Mouse (Mus musculus): Measurements from ENCODE around the gene Gpr152. TPM values are rescaled to one million over a fixed set of nuclear protein-coding genes. Genes with fewer than 3 reads are reported as not detected.
"Not testable (repeated sequence)": the region's sequence is repeated elsewhere in the genome, so short reads cannot be mapped to it uniquely, and the experiment has no call there.

Gene Gpr152
- polyA plus RNA-seq, 1 experiment from 2014 or later: not detected

DNA sequence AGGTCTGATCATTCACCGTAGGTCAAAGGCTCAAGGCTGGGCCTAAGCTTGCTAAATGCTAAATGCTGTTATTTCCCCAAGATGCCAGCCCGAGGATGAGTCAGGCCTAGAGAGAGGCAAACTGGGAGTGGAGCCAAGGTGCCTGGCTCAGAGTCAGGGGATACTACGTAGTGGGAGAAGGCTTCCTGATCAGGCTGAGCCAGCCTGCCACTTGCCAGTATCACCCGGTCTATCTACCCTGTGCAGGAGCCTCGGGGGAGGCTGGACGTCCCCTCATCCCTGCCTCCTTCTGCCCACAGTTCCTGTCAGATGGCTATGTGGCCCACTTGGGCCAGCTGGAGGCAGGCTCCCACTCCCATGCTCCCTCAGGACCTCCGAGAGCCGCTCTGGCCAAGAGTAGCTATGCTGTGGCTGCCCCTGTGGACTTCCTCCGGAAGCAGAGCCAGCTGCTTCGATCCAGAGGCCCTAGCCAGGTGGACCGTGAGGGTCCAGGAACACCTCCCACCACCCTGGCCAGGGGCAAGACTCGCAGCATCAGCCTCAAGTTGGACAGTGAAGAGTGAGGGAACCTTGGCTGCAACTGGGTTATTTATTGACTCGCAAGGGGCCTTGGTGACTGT, 26.3 kb upstream of the Gpr152 start:
- WGBS: 85% methylated on average over 13 of the region's 13 CpGs
- Histone ChIP-seq H3K27ac (no peak overlapping the region), H3K4me2 (no peak overlapping the region), H3K36me3 (peaks cover 67% of the 10 kb centered on the region), H3K9ac (peak overlapping the region; percentile 46; the same call in 1 of the 2 replicates), H3K9me3 (no peaks in the 10 kb centered on the region), H3K4me3 (no peak overlapping the region), H3K4me1 (no peaks in the 10 kb centered on the region), H3K27me3 (no peaks in the 10 kb centered on the region)
- ATAC-seq (ENCODE audit: insufficient number of reproducible peaks, insufficient read depth, low FRiP score, low TSS enrichment, low read depth): no peak

DNA sequence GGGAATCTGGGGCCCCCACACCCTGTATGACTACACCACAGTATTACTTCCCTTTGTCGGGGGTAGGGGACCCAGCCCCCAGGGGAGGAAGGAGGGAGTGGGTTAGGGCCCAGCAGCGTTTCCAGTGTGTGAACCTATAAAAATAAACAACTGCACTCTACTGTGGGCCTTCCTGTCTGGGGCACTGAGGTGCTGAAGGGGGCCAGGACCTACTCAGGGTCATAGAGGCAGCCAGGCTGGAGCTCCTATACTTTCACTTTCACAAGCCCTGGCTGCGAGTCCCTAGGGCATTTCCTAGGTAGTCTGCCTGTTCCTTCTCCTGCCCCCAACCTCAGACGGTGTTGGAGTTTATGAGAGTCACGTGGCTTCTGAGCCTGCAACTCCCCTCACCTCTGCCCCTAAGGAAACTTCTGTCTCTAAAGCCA, 25.8 kb upstream of the Gpr152 start:
- peaks cover 67% of the 10 kb centered on the region for H3K36me3 ChIP-seq
- ATAC-seq (ENCODE audit: insufficient number of reproducible peaks, insufficient read depth, low FRiP score, low TSS enrichment, low read depth): no peak
- H3K4me1 ChIP-seq: no peaks in the 10 kb centered on the region
- H3K27ac ChIP-seq: no peak overlapping the region
- H3K27me3 ChIP-seq: no peaks in the 10 kb centered on the region
- no peak overlapping the region for H3K4me3 ChIP-seq
- H3K9me3 ChIP-seq: no peaks in the 10 kb centered on the region
- no peak overlapping the region for H3K4me2 ChIP-seq
- no peak overlapping the region for H3K9ac ChIP-seq
- 68% methylated on average over 5 of the region's 5 CpGs for WGBS

DNA sequence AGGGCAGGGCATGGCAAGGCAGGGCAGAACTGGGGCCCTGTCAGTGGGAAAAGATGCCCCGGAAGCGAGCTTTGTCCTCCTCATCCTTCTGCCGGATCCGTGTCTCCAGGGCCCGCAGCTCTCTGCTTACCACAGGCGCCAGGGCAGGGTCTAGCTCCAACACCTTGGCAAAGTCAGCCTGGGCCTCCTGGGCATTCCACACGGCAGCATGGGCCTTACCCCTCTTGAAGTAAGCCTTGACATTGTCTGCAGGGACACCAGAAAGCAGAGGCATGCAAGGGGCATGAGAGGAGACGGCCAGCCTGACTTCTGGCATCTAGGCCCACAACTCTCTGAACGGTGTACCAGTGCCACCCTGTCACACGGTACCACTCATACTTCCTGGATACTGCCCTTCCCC, 25.0 kb upstream of the Gpr152 start:
- ATAC-seq (ENCODE audit: insufficient number of reproducible peaks, insufficient read depth, low FRiP score, low TSS enrichment, low read depth): no peak
- no peak overlapping the region for H3K4me2 ChIP-seq
- H3K9me3 ChIP-seq: no peaks in the 10 kb centered on the region
- no peak overlapping the region for H3K27ac ChIP-seq
- 89% methylated on average over 10 of the region's 10 CpGs for WGBS
- H3K36me3 ChIP-seq: peaks cover 67% of the 10 kb centered on the region
- no peaks in the 10 kb centered on the region for H3K27me3 ChIP-seq
- H3K4me1 ChIP-seq: peaks cover under 1% of the 10 kb centered on the region; the same call in 1 of the 2 replicates
- H3K9ac ChIP-seq: no peak overlapping the region
- H3K4me3 ChIP-seq: no peak overlapping the region

DNA sequence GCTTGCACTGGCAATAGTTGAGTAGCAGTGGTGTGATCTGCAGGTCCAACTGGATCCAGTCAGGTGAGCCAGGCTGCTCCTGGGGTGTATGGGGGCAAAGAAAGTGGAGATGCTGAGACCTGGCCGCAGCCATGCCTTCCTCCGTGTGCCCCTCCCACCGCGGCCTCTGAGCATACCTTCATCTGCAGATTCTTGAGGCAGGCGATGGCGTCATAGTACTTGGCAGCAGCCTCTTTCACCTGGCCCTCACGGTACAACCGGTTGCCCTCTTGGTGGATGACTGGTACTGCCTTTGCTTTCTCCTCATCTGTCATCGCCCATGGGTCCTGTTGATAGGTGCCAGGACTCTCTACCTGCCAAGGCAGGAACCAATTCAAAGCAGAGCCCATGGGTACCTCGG, 24.4 kb upstream of the Gpr152 start:
- Histone ChIP-seq H3K27ac (no peak overlapping the region), H3K27me3 (no peaks in the 10 kb centered on the region), H3K4me2 (no peak overlapping the region), H3K4me3 (no peak overlapping the region), H3K9ac (no peak overlapping the region), H3K4me1 (peaks cover 7% of the 10 kb centered on the region), H3K36me3 (peaks cover 67% of the 10 kb centered on the region), H3K9me3 (no peaks in the 10 kb centered on the region)
- WGBS: 94% methylated on average over 10 of the region's 10 CpGs
- no peak for ATAC-seq (ENCODE audit: insufficient number of reproducible peaks, insufficient read depth, low FRiP score, low TSS enrichment, low read depth)

DNA sequence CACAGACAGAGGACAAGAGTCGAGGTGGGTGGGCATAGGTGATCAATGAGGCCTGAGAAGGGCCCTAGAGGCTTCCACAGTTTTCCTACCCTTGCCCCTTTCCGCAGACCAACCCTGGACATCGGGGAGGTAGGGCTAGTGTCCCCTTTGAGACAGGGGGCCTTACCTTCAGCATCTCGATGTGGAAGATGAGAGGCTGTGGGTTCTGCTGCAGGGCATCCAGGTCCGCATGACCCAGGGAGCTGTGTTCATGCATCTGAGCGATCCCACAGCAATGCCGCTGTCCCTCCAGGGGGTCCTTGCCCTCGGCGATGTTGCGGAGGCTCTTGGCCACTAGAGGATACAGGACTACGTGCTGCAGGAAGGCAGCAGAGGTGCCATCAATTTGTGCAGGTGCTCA, 23.8 kb upstream of the Gpr152 start:
- H3K4me2 ChIP-seq: no peak overlapping the region
- no peaks in the 10 kb centered on the region for H3K9me3 ChIP-seq
- no peak overlapping the region for H3K4me3 ChIP-seq
- H3K36me3 ChIP-seq: peaks cover 67% of the 10 kb centered on the region
- 84% methylated on average over 11 of the region's 11 CpGs for WGBS
- no peaks in the 10 kb centered on the region for H3K27me3 ChIP-seq
- no peak for ATAC-seq (ENCODE audit: insufficient number of reproducible peaks, insufficient read depth, low FRiP score, low TSS enrichment, low read depth)
- peaks cover 13% of the 10 kb centered on the region for H3K4me1 ChIP-seq
- H3K27ac ChIP-seq: no peak overlapping the region
- H3K9ac ChIP-seq: no peak overlapping the region

DNA sequence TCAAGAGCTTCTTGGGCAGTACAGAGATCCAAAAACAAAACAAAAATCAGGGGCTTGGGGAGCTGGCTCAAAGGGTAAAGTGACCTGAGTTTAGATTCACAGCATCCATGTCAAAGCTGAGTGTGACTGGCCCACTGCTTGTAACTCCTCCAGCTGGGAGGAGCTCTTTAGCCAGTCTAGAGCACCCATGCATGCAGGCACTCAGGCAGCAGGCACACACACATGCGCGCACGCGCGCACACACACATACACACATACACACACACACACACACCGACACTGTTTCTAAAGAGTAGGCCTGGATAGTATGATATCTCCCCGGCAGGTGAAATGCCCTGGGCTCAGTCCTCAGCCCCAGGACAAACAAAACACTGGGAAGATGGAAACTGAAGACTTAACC, 22.6 kb upstream of the Gpr152 start:
- no peak overlapping the region for H3K27ac ChIP-seq
- H3K4me2 ChIP-seq: no peak overlapping the region
- H3K27me3 ChIP-seq: no peaks in the 10 kb centered on the region
- no peaks in the 10 kb centered on the region for H3K9me3 ChIP-seq
- 94% methylated on average over 7 of the region's 7 CpGs for WGBS
- H3K36me3 ChIP-seq: peaks cover 60% of the 10 kb centered on the region
- ATAC-seq (ENCODE audit: insufficient number of reproducible peaks, insufficient read depth, low FRiP score, low TSS enrichment, low read depth): no peak
- peaks cover 16% of the 10 kb centered on the region for H3K4me1 ChIP-seq
- H3K4me3 ChIP-seq: no peak overlapping the region
- H3K9ac ChIP-seq: no peak overlapping the region

DNA sequence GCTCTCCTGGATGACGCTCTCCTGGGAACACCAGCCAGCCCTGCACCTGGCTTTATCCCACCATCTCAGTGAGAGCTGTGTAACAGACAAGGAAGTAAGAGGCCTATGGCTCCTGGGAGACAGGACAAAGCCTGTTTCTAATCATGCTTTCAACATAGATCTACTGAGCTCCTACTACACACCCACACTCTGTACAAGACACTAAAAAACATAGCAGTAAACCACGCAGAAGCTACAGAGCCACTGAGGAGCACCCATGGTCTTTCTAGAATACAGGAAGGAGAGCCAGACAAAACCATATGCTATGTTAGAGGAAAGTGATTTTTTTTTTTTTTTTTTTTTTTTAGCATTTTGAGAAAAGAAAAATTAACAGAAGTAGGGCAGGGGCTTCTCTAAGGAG, 21.2 kb upstream of the Gpr152 start:
- peaks cover 46% of the 10 kb centered on the region for H3K36me3 ChIP-seq
- no peak overlapping the region for H3K4me3 ChIP-seq
- no peak overlapping the region for H3K27ac ChIP-seq
- H3K27me3 ChIP-seq: no peaks in the 10 kb centered on the region
- ATAC-seq (ENCODE audit: insufficient number of reproducible peaks, insufficient read depth, low FRiP score, low TSS enrichment, low read depth): no peak
- peaks cover 16% of the 10 kb centered on the region for H3K4me1 ChIP-seq
- H3K9me3 ChIP-seq: no peaks in the 10 kb centered on the region
- 87% methylated on average over 2 of the region's 2 CpGs for WGBS
- no peak overlapping the region for H3K9ac ChIP-seq
- H3K4me2 ChIP-seq: no peak overlapping the region

DNA sequence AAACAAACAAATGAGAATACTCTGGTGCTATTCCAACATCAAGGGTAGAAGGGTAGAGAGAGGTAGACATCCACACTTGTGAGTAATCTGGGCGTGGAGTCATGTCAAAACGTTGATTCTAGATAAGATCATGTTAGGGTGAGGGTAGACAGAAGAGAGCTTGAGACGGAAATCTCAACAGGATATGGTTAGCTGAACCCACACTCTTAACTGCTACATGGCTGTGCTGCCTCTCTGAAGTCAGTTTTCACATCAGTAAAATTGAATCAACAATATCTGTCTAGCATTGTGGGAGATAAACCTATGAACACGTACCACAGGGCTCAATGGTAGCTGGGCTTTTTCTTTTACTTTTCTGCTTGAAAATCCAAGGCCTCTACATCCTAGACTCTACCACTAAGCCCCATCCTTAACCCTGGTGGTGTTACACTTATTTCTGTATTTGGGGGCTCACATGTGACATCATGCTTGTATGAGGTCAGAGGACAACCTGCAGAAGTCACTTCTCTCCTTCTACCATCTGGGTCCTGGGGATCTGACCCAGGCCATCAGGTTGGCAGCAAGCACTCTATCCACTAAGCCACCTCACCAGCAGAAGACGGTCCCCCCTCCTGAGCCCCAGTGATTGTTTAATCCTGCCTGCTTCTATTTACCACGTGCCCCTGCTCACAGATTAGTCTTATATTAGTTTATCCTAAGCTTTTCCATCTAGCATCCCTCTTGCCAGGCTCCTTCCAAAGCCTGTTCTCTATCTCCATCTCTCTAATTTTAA, 19.7 kb upstream of the Gpr152 start:
- Histone ChIP-seq H3K36me3 (peaks cover 31% of the 10 kb centered on the region), H3K9ac (no peak overlapping the region), H3K4me3 (no peak overlapping the region), H3K9me3 (no peaks in the 10 kb centered on the region), H3K27me3 (no peaks in the 10 kb centered on the region), H3K27ac (no peak overlapping the region), H3K4me2 (peak overlapping the region; percentile 61), H3K4me1 (peaks cover 30% of the 10 kb centered on the region)
- 90% methylated on average over 6 of the region's 6 CpGs for WGBS
- no peak for ATAC-seq (ENCODE audit: insufficient number of reproducible peaks, insufficient read depth, low FRiP score, low TSS enrichment, low read depth)

DNA sequence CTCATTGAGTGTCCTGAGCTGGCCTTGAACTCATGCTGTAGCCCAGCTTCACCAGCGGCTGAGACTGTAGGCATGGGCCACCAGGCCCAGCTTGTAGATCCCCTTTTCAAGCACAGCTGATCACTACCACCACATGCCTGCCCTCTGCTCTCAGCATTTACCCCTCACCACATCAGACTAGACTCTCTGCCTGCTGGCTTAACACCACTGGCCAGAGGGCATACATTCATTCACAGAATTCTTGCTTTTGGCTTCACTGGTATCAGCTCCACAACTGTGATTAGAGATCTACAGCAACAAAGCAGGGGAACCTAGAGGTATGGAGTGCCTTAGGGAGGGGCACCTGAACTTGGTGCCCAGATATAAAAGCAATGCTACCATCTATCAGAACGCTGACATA, 19.1 kb upstream of the Gpr152 start:
- Histone ChIP-seq H3K4me2 (peak overlapping the region; percentile 61), H3K9me3 (no peaks in the 10 kb centered on the region), H3K27ac (no peak overlapping the region), H3K27me3 (no peaks in the 10 kb centered on the region), H3K4me3 (peak overlapping the region; percentile 52), H3K4me1 (peaks cover 34% of the 10 kb centered on the region), H3K36me3 (peaks cover 25% of the 10 kb centered on the region), H3K9ac (no peak overlapping the region)
- ATAC-seq (ENCODE audit: insufficient number of reproducible peaks, insufficient read depth, low FRiP score, low TSS enrichment, low read depth): no peak
- WGBS: 95% methylated on average over 2 of the region's 2 CpGs

DNA sequence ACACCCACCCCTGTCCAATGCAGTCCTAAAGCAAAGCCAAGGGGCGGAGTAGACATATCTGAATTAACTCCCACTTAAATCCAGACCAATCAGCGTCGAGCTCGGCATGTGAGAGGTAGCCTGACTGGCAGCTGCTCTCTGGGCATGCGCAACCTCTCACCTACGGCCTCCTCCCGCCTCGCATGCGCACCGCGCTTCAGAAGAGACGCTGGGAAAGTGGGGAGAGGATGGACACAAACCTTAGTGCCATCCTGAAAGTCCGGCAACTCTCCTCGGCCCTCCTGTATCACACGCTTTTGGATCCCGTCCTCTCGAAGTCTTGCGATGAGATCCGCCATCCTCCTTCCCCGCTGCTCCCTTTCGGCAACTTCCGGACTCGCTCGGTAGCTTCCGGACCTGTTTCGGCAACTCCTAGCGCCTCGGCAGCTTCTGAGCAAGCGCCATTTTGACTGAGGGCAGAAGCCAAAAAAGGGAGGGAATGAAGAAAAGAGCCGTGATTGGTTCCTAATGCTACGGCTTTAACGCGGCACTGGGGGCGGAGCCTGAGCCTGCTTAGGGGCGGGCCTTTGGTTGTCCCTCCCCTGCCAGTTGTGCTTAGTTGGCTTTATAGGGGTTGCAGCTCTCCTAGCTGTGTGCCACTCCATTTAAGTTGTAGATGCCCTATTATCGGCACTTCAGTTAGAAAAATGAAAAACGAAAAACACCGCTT, 18.3 kb upstream of the Gpr152 start:
- Histone ChIP-seq H3K4me1 (peaks cover 34% of the 10 kb centered on the region), H3K4me2 (peak overlapping the region; percentile 61), H3K27me3 (no peaks in the 10 kb centered on the region), H3K27ac (peak overlapping the region; percentile 85), H3K4me3 (peak overlapping the region; percentile 52), H3K9ac (peak overlapping the region; percentile 78), H3K9me3 (no peaks in the 10 kb centered on the region), H3K36me3 (peaks cover 18% of the 10 kb centered on the region)
- ATAC-seq (ENCODE audit: insufficient number of reproducible peaks, insufficient read depth, low FRiP score, low TSS enrichment, low read depth): peak; percentile 60
- 3% methylated on average over 38 of the region's 38 CpGs for whole genome bisulfite sequencing

DNA sequence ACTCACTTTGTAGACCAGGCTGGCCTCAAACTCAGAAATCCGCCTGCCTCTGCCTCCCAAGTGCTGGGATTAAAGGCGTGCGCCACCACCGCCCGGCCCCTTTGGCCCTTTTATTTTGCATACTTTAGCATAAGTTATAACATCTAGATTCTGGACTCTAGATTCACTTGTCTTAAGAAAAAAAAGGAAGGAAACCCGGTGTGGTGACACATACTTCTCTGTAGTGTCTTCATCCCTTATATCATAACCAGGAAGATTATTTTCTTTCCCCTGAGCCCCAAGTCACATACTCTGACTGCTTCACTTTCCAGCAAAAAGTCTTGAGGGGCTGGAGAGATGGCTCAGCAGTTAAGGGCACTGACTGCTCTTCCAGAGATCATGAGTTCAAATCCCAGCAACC, 17.7 kb upstream of the Gpr152 start:
- not testable (repeated sequence) for ATAC-seq (ENCODE audit: insufficient number of reproducible peaks, insufficient read depth, low FRiP score, low TSS enrichment, low read depth); H3K27me3 ChIP-seq; H3K9me3 ChIP-seq; H3K9ac ChIP-seq
- Histone ChIP-seq H3K4me3 (0 out of 2 replicates have a peak overlapping the region, but pooled peaks have one; percentile 52), H3K4me1 (peaks cover 39% of the 10 kb centered on the region), H3K4me2 (peak overlapping the region; percentile 61), H3K27ac (peak overlapping the region; percentile 85; the same call in 1 of the 2 replicates), H3K36me3 (peaks cover 12% of the 10 kb centered on the region)
- 50% methylated on average over 6 of the region's 6 CpGs for WGBS
